Mouse (Mus musculus) liver, embryonic 13.5 days (tissue): ENCODE data around the gene Olfr39. TPM values are rescaled to one million over a fixed set of nuclear protein-coding genes. Genes with fewer than 3 reads are reported as not detected.
"Not testable (repeated sequence)": the region's sequence is repeated elsewhere in the genome, so short reads cannot be mapped to it uniquely, and the experiment has no call there.

Source experiments
- ATAC-seq: fragments of 200-750 bp; cut with Nextera tagmentation; 2 replicates; pipeline ENCODE4 v1.8.0; 2017; ENCODE audit warnings: low read depth, mild to moderate bottlenecking, moderate number of reproducible peaks, moderate library complexity
- DNase-seq: peaks from one replicate; pipeline ENCODE4 v3.0.0; 2022
- H3K27ac ChIP-seq: fragments of 300-500 bp; sonication (generic); 2 replicates; pipeline ENCODE4 v1.5.1; 2015; ENCODE audit warnings: moderate library complexity, mild to moderate bottlenecking, inconsistent platforms
- H3K27me3 ChIP-seq: fragments of 300-500 bp; sonication (generic); 2 replicates; pipeline ENCODE4 v1.6.1; 2015; ENCODE audit warnings: mild to moderate bottlenecking, inconsistent platforms
- H3K36me3 ChIP-seq: fragments of 300-500 bp; sonication (generic); 2 replicates; pipeline ENCODE4 v1.6.1; 2015; ENCODE audit warnings: mild to moderate bottlenecking, inconsistent platforms
- H3K4me1 ChIP-seq: fragments of 300-500 bp; sonication (generic); replicated peaks from 2 replicates; pipeline ENCODE4 v1.6.1; 2015; ENCODE audit warnings: inconsistent platforms
- H3K4me2 ChIP-seq: fragments of 300-500 bp; sonication (generic); 2 replicates; pipeline ENCODE4 v1.6.1; 2015; ENCODE audit warnings: inconsistent platforms, mild to moderate bottlenecking, moderate library complexity
- H3K4me3 ChIP-seq: fragments of 300-500 bp; sonication (generic); replicated peaks from 2 replicates; pipeline ENCODE4 v1.5.1; 2015; ENCODE audit warnings: mild to moderate bottlenecking, inconsistent platforms
- H3K9ac ChIP-seq: fragments of 300-500 bp; sonication (generic); 2 replicates; pipeline ENCODE4 v1.6.1; 2015; ENCODE audit warnings: mild to moderate bottlenecking, inconsistent platforms
- H3K9me3 ChIP-seq: fragments of 300-500 bp; sonication (generic); replicated peaks from 2 replicates; pipeline ENCODE4 v1.6.1; 2016; ENCODE audit warnings: inconsistent platforms
- WGBS: fragments of 180-500 bp; shearing (Covaris S2); methylation state at CpG from one replicate; pipeline ENCODE4 v1.1.7; 2015; ENCODE audit not compliant: insufficient replicate concordance; 5-methylcytosine and 5-hydroxymethylcytosine counted together
- polyA plus RNA-seq: library from polyadenylated mRNA; unstranded; fragments of >200 nt; fragmentation: Nextera tagmentation; extraction: Ambion mirVana; gene quantifications from 2 replicates; pipeline ENCODE4 v1.2.1, GENCODE M21; 2015

Olfr39 gene
- not detected in 2 replicates for polyA plus RNA-seq

DNA sequence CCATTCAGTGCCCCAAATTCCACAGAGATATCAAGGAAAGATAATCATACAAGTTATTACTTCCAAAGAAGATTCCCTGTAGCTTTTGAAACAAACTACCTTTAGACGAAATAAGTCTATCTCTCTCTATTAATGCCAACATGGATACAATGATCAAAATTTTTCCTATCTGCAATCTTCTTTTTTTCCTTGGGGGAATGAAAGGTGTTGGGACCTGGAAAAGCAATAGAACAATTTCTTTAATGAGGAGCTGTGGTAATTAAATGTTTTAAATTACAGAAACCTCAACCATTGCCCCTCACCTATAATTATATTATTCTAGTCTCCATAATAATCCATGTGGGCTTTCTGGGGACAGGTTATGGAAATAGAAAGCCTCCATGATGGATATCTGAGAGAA is at the start of gene Olfr39:
TSS of gene Olfr39 (plus strand) at position 301 of the 400 bp plus-strand sequence.
- Histone ChIP-seq H3K27ac (no peak within 1 kb of the TSS), H3K4me2 (no peak within 1 kb of the TSS), H3K9me3 (no peaks in the 10 kb centered on the region), H3K9ac (no peak within 1 kb of the TSS), H3K4me1 (no peaks in the 10 kb centered on the region), H3K36me3 (no peaks in the 10 kb centered on the region), H3K27me3 (no peaks in the 10 kb centered on the region), H3K4me3 (no peak within 1 kb of the TSS)
- ATAC-seq (no peak), DNase-seq (no peak)
- 61% methylated on average over 1 of the region's 1 CpGs for WGBS

DNA sequence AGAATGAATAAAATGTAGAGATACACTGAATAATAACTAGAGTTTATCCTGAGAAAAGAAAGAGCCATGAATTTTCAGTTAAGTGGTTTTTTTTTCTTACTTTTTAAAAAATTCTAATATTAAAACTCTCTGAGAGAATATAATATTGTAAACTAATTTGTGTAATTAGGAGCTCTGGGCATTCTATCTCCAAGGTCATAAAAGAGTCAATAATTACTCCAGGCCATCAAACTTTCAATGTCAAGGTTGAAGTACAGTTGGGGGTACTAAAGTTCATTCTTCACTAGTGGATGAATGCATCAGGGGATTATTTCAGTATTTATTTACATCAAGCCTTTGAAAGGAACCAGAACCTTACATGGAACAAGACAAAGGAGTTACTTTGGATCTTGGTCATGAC is 45.3 kb upstream of the Olfr39 start, which contains the start of gene Olfr872:
TSS of gene Olfr872 (plus strand) at position 301 of the 400 bp plus-strand sequence.
- Histone ChIP-seq H3K9ac (no peak within 1 kb of the TSS), H3K4me1 (no peaks in the 10 kb centered on the region), H3K4me3 (no peak within 1 kb of the TSS), H3K9me3 (no peaks in the 10 kb centered on the region), H3K27ac (no peak within 1 kb of the TSS), H3K4me2 (no peak within 1 kb of the TSS), H3K27me3 (no peaks in the 10 kb centered on the region), H3K36me3 (no peaks in the 10 kb centered on the region)
- DNase-seq (no peak), ATAC-seq (no peak)

DNA sequence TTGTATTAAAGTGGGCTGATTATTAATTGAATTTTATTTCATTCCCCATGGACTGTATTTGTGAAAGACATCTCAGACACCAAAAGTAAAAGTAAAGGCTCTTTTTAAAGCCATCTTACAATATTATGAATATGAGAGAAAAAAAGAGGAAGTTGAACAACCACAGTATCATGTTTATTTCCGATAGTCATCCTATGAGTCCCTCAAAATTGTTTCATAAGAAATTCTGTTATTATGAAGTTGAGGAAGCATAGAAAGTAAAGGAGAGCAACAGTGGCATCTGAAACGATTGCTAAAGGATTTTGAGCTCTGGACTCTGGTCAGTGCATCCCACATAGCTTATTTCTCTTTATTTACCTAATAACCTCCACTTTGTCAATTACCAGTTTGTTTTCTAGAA is 44.8 kb upstream of the Olfr39 start:
- Histone ChIP-seq H3K4me3 (no peak overlapping the region), H3K4me1 (no peaks in the 10 kb centered on the region), H3K27me3 (no peaks in the 10 kb centered on the region), H3K9me3 (no peaks in the 10 kb centered on the region), H3K4me2 (no peak overlapping the region), H3K36me3 (no peaks in the 10 kb centered on the region), H3K27ac (no peak overlapping the region), H3K9ac (no peak overlapping the region)
- WGBS: 41% methylated on average over 2 of the region's 2 CpGs
- DNase-seq (no peak), ATAC-seq (no peak)

DNA sequence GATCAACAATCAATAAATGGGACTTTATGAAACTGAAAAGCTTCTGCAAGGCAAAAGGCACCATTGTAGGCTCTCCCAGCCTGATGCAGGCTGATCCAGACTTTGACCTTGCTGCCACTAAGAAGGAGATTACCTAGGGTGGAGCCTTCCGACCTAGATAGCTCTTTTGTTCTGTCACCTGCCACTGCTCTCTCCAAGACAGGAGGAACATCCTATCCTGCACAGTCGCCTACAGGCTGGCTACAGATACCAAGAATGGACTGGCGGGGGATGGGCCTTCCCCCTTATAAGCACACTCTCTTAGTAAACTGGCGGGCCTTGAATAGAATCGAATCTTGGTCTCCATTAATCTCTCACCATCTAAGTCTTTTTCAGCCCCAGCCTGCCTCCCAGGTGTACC is 13.4 kb downstream of the Olfr39 start:
- DNase-seq, H3K4me1 ChIP-seq, H3K9me3 ChIP-seq, H3K4me2 ChIP-seq, H3K36me3 ChIP-seq, H3K4me3 ChIP-seq, H3K27ac ChIP-seq, H3K27me3 ChIP-seq, ATAC-seq, H3K9ac ChIP-seq: not testable (repeated sequence)
- 57% methylated on average over 5 of the region's 5 CpGs for WGBS

DNA sequence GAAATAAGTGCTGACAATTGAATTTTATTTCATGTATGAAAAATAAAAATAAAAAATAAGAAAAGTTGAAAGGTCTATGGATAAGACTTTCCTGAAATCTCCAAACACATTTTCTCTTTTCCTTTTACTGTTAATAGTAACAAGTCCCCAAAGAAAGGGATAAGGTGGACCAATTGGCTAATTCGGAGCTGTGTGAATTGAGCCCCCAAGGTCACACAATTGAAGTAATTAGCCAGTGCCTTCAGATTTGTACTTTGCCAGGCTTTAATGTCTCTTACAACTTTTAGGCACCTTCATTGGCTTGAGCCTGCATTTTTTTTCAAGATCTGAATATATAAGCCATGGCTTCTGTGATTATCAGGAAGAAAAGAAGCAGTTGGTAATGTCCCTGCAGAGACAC is 16.1 kb downstream of the Olfr39 start, which contains the start of gene Olfr873:
TSS of gene Olfr873 (plus strand) at position 301 of the 400 bp plus-strand sequence.
- Histone ChIP-seq H3K4me1 (no peaks in the 10 kb centered on the region), H3K9ac (no peak within 1 kb of the TSS), H3K9me3 (no peaks in the 10 kb centered on the region), H3K27ac (no peak within 1 kb of the TSS), H3K4me3 (no peak within 1 kb of the TSS), H3K36me3 (no peaks in the 10 kb centered on the region), H3K27me3 (no peaks in the 10 kb centered on the region), H3K4me2 (no peak within 1 kb of the TSS)
- DNase-seq: no peak
- 58% methylated on average over 1 of the region's 1 CpGs for WGBS
- no peak for ATAC-seq

DNA sequence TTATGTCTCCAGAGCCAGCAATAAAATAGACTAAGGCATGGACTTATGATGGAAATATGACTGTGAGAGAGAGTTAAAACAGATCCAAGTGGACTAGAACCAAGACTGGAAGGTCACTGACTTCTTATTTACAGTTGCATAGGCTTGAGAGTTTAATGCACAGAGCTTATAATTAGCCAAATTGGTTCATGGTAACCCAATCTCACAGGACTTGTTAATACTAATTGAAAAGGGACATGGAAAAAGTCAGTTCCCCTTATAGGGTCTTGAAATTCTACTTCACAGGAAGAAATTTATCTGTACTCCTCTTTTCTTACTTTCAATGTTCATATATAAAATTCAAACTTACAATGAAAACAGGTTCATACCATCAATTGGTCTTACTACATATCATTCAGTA is 53.8 kb downstream of the Olfr39 start, which contains the start of gene Olfr18:
TSS of gene Olfr18 (minus strand) at position 101 of the 400 bp plus-strand sequence.
- H3K9me3 ChIP-seq: no peaks in the 10 kb centered on the region
- no peak for DNase-seq
- no peak within 1 kb of the TSS for H3K4me2 ChIP-seq
- H3K4me1 ChIP-seq: no peaks in the 10 kb centered on the region
- no peak within 1 kb of the TSS for H3K4me3 ChIP-seq
- H3K27me3 ChIP-seq: no peaks in the 10 kb centered on the region
- H3K9ac ChIP-seq: no peak within 1 kb of the TSS
- no peak for ATAC-seq
- H3K27ac ChIP-seq: no peak within 1 kb of the TSS
- H3K36me3 ChIP-seq: no peaks in the 10 kb centered on the region

Other genes starting within 250 kb of the Olfr39 start
- not detected in 2 replicates for gene Olfr867, start 224.8 kb upstream of the Olfr39 start, polyA plus RNA-seq
- gene Olfr868, start 183.7 kb upstream of the Olfr39 start, polyA plus RNA-seq: not detected in 2 replicates
- gene Olfr869, start 153.3 kb upstream of the Olfr39 start, polyA plus RNA-seq: not detected in 2 replicates
- gene Olfr870, start 108.3 kb upstream of the Olfr39 start, polyA plus RNA-seq: not detected in 2 replicates
- gene Olfr871, start 70.1 kb upstream of the Olfr39 start, polyA plus RNA-seq: not detected in 2 replicates
- gene Olfr872, start 45.2 kb upstream of the Olfr39 start, polyA plus RNA-seq: not detected in 2 replicates
- not detected in 2 replicates for gene Olfr873, start 16.2 kb downstream of the Olfr39 start, polyA plus RNA-seq
- not detected in 2 replicates for gene Olfr18, start 53.7 kb downstream of the Olfr39 start, polyA plus RNA-seq
- gene Zfp560, start 102.8 kb downstream of the Olfr39 start, polyA plus RNA-seq: 13.0 and 13.8 TPM in 2 replicates
- gene Zfp26, start 177.8 kb downstream of the Olfr39 start, polyA plus RNA-seq: 4.4 and 5.4 TPM in 2 replicates
- 6.7 and 7.9 TPM in 2 replicates for gene Zfp426, start 210.4 kb downstream of the Olfr39 start, polyA plus RNA-seq
- gene Zfp266, start 239.1 kb downstream of the Olfr39 start, polyA plus RNA-seq: 16.0 and 17.7 TPM in 2 replicates